Mouse (Mus musculus) ovary, postnatal 14 days (tissue): ENCODE results near the gene Apol10b.
"Not testable (repeated sequence)": the region's sequence is repeated elsewhere in the genome, so short reads cannot be mapped to it uniquely, and the experiment has no call there.

Source experiments
- DNase-seq: peaks from one replicate; pipeline ENCODE4 v3.0.0; 2022; ENCODE audit warnings: low spot score

The Apol10b gene

DNA sequence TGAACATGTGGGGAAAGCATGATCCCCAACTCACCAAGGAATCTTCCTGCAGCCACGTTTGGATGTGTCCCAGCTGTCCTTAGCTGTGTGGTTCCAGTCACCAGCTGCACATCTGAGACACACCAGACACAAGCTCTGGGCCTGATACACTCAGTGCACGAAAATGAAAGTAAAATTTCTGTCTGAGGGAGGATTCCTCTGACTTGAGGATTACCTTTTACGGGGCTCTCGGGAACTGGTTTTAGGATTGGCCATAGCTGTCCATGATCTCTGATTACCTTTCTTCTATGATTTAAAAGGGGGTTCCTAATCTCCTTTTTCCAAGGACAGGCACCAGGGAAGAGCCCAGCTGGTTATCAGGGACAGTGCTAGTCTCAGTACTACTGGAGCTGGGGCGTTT is at the start of gene Apol10b:
Gene Apol10b, minus strand, starts transcription at position 165 of the 400 bp plus-strand sequence.
- DNase-seq: no peak

- DNase-seq: not testable (repeated sequence)
Observed at GRCm38 (mm10) chr15:77643176-77643575, 47.3 kb upstream of the Apol10b start, which contains the start of gene Apol11b. Gene Apol11b (minus strand): TSS chr15:77643286.

- DNase-seq: not testable (repeated sequence)
Observed at GRCm38 (mm10) chr15:77629822-77630221, 33.9 kb upstream of the Apol10b start.

GRCm38 (mm10) chr15:77628647-77629046 is 32.7 kb upstream of the Apol10b start:
- DNase-seq: not testable (repeated sequence)

GRCm38 (mm10) chr15:77626471-77626870 is 30.5 kb upstream of the Apol10b start:
- not testable (repeated sequence) for DNase-seq

DNA sequence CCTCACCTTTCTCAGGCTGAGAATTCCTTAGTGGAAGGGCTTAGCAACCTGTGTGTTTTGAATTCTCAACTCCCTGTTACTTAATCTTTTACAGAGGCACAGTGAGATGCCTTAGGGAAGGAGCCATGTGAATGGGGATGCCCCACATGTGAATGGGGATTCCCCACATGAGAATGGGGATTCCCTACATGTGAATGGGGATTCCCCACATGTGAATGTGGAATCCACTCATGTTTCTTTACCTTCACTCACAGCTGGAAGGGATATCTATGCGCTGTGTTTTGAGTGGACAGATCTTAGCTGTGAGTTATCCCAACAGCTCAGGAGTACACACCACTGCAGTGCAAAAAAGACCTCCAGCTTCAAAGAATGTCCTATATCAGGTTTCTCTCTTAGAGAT is 28.8 kb upstream of the Apol10b start:
- no peak for DNase-seq

DNA sequence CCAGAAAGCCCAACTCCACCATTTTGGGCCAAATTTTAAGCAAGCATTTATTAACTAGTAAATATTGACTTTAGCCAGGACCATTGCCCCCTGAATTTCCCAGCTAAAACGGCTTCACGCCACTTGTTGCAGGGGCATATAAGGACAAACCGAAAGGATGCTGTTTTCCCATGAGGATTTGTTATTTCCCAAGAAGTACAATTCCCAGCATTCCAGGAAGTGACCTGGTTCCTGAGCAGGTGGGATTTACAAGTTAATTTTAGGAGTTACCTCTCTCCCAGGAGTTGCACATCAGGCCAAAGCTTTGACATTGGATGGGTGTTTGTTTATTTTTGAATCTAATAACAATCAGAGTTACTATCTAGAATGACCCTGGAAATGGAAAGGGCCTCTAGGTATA is 10.1 kb upstream of the Apol10b start:
- DNase-seq: no peak

- no peak for DNase-seq
Observed at GRCm38 (mm10) chr15:77598958-77599357, 3.0 kb upstream of the Apol10b start, which contains the start of gene Gm36245. Gene Gm36245 (plus strand): TSS chr15:77599258.

- DNase-seq: no peak
Observed at GRCm38 (mm10) chr15:77598429-77598828, 2.5 kb upstream of the Apol10b start.

DNA sequence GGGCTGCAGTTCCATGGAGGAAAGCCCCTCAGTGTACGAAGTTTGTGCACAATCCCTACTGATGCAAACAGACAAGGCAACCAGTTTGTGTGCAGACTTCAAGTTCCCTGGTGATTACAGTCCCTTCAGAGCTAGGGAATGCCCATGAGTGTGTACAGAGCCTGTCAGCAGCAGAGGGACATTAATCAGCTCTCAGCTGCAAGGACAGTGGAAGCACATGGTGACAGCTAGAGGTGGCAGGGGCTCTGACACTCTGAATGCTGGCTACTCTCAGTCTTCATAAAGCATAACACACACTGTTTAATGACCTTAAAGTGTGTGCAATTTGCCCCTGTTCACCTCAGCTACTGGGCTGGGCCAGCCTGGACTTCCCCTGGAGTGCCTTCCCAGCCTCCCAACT is 2.4 kb downstream of the Apol10b start:
- no peak for DNase-seq

DNA sequence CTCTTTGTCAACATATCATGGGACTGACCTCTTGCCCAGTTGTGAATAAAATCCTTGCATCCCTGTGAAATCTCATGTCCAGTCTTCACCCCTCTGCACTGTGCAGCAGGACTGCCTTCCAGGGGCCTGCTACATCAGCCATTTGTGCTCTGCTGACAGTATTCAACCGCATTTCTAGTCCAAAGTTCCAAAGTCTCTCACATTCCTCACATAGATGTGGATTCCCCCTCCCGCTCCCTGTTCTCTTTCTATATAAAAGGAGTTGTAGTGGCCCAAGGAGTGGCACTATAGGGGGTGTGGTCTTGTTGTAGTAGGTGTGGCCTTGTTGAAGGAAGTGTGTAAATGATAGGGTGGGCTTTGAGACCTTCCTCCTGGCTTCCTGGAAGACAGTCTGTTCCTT is 5.0 kb downstream of the Apol10b start:
- no peak for DNase-seq

- DNase-seq: no peak
Observed at GRCm38 (mm10) chr15:77588981-77589380, 6.9 kb downstream of the Apol10b start.

DNA sequence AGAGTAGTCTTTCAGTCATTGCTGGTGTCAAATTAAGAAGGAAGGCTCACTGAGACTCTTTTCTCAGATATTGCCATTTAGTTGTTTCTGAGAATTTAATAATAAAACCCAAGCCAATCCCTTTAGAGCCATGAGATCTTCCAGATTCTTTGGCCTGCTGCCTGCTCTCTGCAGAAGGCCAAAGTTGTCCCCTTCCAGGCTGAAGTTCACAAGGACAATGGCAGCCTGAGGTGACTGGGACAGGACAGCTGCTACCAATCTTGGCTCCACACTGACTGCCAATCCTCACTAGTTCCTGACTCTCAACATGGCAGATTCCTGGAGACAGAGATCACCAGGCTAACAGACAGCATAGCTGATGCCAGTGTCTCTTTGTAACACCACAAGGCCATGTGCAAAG is 8.9 kb downstream of the Apol10b start:
- no peak for DNase-seq

DNA sequence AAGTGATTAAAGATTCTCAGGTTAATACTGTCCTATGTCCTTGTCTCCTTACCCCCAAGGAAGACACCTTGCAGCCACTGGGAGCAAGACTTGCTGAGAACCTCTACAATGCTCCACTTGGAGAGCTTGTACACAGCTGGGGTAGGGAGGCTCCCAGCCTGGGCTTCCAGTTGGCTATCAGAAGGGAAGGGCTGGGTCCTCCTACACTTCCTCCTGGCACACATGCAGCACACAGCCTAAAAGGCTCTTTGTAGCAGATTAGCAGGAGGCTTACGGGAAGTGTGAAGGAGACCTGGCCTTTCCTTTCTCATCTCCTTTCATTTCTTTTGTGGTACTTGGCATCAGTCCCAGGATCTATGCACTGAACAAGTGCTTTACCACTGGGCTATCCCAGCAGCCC is 14.2 kb downstream of the Apol10b start:
- peak; percentile 11 for DNase-seq

DNA sequence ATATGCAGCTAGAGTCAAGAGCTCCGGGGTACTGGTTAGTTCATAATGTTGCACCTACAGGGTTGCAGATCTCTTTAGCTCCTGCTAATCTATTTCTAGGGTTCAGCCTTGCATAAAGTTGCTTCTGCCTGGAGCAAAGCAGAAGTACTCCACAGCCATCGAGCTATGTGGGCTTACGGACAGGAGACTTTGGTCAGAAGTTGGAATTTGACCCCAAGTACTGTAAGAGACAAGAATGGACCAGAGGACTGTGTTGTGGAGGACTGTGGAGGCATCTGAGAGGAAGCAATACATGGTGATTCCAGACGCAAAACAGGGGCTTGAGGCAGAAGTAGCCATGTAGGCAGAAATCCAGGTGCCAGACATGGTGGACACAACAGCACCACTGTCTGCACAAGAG is 16.6 kb downstream of the Apol10b start:
- no peak for DNase-seq

- no peak for DNase-seq
Observed at GRCm38 (mm10) chr15:77578801-77579200, 17.1 kb downstream of the Apol10b start.

GRCm38 (mm10) chr15:77563219-77563618 is 32.7 kb downstream of the Apol10b start:
- DNase-seq: no peak

DNA sequence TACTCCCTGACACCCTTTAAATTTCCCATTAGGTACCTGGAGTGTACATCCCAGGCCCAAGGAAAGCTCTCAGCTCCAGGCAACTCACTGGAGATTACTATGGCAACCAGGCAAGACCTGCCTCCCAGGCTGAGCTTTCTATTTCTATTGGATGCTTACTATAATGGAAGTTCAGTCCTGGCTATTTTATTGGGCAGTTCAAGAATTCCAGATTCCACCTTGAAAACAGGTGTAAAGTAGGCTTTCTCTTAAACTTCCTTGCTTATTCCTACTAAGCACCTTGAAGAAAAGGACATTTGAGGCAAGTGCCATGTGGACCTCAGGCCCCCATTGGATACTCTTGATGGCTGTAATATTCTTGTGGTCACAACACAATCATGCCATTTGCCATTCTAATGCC is 34.1 kb downstream of the Apol10b start, which contains the start of gene 1700025B11Rik:
Gene 1700025B11Rik, minus strand, starts transcription at position 101 of the 400 bp plus-strand sequence.
- no peak for DNase-seq

DNA sequence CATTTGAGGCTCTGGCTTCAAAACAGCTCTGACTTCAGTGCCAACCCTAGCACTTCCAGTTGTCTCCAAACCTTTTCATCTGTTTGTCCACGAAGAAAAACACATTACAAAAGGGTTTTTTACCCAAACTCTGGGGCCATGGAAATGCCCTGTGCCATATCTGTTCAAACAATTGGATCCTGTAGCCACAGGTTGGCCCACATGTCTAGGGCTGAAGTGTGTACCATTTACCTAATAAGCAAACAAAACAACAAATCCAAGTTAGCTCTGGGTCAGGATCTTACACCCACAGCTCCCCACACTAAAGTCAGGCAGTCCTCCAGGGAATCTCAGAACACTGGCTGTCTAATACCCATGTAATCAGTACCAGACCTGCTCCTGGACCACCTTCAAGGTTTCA is 56.7 kb downstream of the Apol10b start:
- not testable (repeated sequence) for DNase-seq
